Mouse (Mus musculus): ENCODE data around the gene Tbc1d10b. TPM values are rescaled to one million over a fixed set of nuclear protein-coding genes. Genes with fewer than 3 reads are reported as not detected.

The Tbc1d10b gene
- polyA plus RNA-seq, 1 experiment = 62.8 TPM

DNA sequence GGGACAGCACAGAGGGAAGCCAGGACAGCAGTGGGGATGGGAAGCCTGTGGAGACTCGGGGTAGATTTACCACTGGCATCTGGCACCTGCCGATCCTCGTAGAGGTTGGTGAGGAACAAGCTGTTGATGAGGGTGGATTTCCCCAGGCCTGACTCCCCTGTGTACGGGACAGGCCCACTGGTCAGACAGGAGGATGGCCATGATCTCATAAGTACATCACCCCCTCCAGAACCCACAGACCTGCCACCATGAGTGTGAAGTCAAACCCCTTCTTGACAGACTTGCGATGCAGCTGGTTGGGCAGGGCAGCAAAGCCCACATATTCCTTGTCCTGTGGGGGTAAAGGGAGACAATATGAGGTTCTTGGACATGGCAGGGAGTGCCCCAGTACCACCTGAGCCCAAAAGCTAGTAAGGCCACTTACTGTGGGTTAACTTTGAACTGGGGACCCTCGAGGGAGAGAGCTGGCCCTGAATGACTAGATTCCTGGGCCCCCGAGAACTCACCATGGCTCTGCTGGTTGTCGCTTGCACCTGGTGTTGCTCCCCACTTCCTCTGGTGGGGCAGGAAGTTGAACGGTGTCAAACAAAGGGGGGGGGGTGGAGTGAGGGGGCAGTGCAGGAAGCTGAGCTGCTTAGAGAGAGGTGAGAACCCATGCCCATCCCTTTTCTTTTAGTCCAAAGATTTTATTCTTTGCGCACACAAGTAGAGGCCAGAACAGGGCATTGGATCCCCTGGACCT lies 9.8 kb upstream of the Tbc1d10b start:
- H3K36me3 ChIP-seq (ENCODE audit: control insufficient read depth, insufficient read depth) = no peaks in the 10 kb centered on the region
- no peak overlapping the region for H3K4me3 ChIP-seq
- TF ChIP-seq MYOG (IDR thresholded peaks at IDR 0.05; ENCODE audit: control insufficient read depth in 1 of 3, insufficient read depth in 1 of 3, insufficient read length in 2 of 3, low read depth in 2 of 3) (peak in 1 of 3 experiments; percentile 11), TCF3 (IDR thresholded peaks at IDR 0.05; ENCODE audit: insufficient read length, low read depth) (no peak), MYOD1 (IDR thresholded peaks at IDR 0.05; ENCODE audit: control insufficient read depth in 1 of 3, insufficient read length in 2 of 3, low read depth in 2 of 3) (peak in 2 of 3 experiments; percentile 10 to 30)
- no peaks in the 10 kb centered on the region for H3K79me2 ChIP-seq (ENCODE audit: control insufficient read depth, insufficient read depth)
- no peaks in the 10 kb centered on the region for H3K27me3 ChIP-seq (ENCODE audit: control insufficient read depth, insufficient read depth, insufficient read length)
- no peak overlapping the region for H3ac ChIP-seq (ENCODE audit: control insufficient read depth, insufficient read length)
- no peak overlapping the region for H3K4me2 ChIP-seq (ENCODE audit: low read depth)

DNA sequence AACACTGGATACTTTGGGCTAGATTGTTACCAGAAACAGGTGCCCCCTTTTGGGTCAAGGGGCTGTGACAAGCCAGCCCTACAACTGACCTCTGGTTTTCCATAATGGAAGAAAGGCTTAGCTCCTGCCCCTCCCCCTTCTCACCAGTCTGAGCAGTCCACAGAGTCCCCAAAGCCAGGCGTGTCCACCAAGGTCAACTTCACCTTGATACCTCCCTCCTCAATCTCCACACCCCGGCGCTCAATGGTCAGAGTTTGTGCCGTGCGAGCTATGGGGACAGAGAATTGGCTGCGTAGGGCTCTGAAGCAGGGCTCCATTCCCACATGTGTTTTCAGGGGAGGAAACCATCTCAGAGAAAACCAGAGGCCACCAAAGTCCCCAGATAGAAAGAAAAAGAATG lies 9.2 kb upstream of the Tbc1d10b start:
- Histone ChIP-seq H3K27me3 (ENCODE audit: control insufficient read depth, insufficient read depth, insufficient read length) (no peaks in the 10 kb centered on the region), H3K4me2 (ENCODE audit: low read depth) (no peak overlapping the region), H3ac (ENCODE audit: control insufficient read depth, insufficient read length) (no peak overlapping the region), H3K36me3 (ENCODE audit: control insufficient read depth, insufficient read depth) (no peaks in the 10 kb centered on the region), H3K79me2 (ENCODE audit: control insufficient read depth, insufficient read depth) (no peaks in the 10 kb centered on the region), H3K4me3 (no peak overlapping the region)
- no peak for TF ChIP-seq MAX (IDR thresholded peaks at IDR 0.05; ENCODE audit: low read depth)

DNA sequence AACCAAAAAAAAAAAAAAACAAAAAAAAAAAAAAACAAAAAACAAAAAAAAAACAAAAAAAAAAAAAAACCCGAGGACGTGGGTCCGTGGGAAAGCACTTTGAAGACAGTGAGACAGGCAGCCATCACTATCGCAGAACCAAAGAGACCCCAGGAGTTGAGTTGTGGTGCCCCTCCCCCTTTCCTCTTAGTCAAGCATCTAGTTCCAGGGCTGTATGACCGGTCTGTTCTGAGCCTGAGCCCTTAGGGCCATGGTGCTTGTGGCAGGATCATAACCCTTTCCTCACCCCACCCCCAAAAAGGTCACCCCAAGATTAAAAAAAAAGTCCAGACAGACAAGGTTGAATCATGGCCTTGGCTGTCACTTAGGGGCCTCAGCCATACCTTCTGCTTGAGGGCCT lies 8.0 kb upstream of the Tbc1d10b start:
- TF ChIP-seq POLR2AphosphoS2 (IDR thresholded peaks at IDR 0.05; ENCODE audit: insufficient read length, low read depth) = peak; percentile 15
- TF ChIP-seq POLR2A (IDR thresholded peaks at IDR 0.05; ENCODE audit: insufficient read length, low read depth) = no peak
- no peak for TF ChIP-seq TCF12 (IDR thresholded peaks at IDR 0.05; ENCODE audit: insufficient read depth, poor library complexity, severe bottlenecking)
- no peak for TF ChIP-seq SRF (IDR thresholded peaks at IDR 0.05; ENCODE audit: control insufficient read depth, insufficient read length, low read depth)
- no peak for TF ChIP-seq USF1 (IDR thresholded peaks at IDR 0.05; ENCODE audit: low read depth)
- TF ChIP-seq MYOD1 (IDR thresholded peaks at IDR 0.05; ENCODE audit: control insufficient read depth in 1 of 3, insufficient read length in 2 of 3, low read depth in 2 of 3) = no peak
- Histone ChIP-seq H3K4me3 (no peak overlapping the region), H3K4me2 (ENCODE audit: low read depth) (no peak overlapping the region)

DNA sequence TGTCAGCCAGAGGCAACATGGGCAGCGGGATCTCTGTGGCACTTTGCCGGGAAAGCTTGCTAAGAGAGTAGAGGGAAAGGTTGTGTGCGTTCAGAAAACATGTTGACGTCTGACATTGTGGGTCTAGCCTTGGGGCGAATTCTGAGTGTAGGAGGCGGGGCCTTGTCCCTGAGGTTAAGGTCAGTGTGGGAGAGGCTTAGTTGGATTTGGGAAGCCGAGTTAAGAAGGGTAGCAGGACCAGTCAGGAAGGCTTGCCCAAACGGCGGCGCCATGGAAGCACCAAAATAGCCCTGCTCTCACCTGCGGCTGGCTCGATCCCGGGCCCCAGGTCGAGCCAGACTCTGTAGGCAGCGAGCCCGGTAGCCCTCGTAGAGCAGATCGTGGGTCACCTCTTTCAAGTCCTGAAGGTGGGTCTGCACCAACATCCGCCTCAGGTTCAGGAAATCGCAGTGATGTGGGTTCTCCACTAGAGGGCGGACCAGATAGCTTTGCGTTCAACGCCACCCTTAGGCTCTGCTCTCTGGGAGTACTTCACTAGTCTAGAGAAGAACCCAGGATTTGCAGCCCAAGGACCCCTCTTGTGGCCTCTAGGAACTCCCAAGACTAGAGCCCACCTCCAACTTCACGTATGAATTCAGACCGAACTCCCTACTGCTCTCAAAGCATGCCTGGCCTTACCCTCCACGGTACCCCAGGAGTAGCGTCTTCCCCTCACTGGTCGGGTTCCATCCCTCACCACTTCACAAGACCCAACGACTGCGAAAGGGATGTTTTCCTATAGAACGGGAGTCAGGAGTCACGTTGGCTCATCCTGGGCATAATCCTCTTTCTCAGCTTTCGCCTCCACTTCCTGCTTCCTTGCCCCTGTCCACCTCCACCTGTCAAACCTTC lies 7.0 kb upstream of the Tbc1d10b start:
- no peaks in the 10 kb centered on the region for H3K36me3 ChIP-seq (ENCODE audit: control insufficient read depth, insufficient read depth)
- TF ChIP-seq TCF3 (IDR thresholded peaks at IDR 0.05; ENCODE audit: insufficient read length, low read depth) (no peak), POLR2AphosphoS2 (IDR thresholded peaks at IDR 0.05; ENCODE audit: insufficient read length, low read depth) (peak; percentile 95), POLR2A (IDR thresholded peaks at IDR 0.05; ENCODE audit: insufficient read length, low read depth) (peak; percentile 63)
- H3K4me2 ChIP-seq (ENCODE audit: low read depth) = peak overlapping the region; percentile 33
- H3ac ChIP-seq (ENCODE audit: control insufficient read depth, insufficient read length) = no peak overlapping the region
- H3K4me3 ChIP-seq = peak overlapping the region; percentile 60
- H3K79me2 ChIP-seq (ENCODE audit: control insufficient read depth, insufficient read depth) = peaks cover 8% of the 10 kb centered on the region
- H3K27me3 ChIP-seq (ENCODE audit: control insufficient read depth, insufficient read depth, insufficient read length) = no peaks in the 10 kb centered on the region

More for the DNA sequence above, 8.0 kb upstream of the Tbc1d10b start:
- H3K36me3 ChIP-seq (ENCODE audit: control insufficient read depth, insufficient read depth) = no peaks in the 10 kb centered on the region
- no peaks in the 10 kb centered on the region for H3K27me3 ChIP-seq (ENCODE audit: control insufficient read depth, insufficient read depth, insufficient read length)
- H3K79me2 ChIP-seq (ENCODE audit: control insufficient read depth, insufficient read depth) = peaks cover 8% of the 10 kb centered on the region
- H3ac ChIP-seq (ENCODE audit: control insufficient read depth, insufficient read length) = no peak overlapping the region

DNA sequence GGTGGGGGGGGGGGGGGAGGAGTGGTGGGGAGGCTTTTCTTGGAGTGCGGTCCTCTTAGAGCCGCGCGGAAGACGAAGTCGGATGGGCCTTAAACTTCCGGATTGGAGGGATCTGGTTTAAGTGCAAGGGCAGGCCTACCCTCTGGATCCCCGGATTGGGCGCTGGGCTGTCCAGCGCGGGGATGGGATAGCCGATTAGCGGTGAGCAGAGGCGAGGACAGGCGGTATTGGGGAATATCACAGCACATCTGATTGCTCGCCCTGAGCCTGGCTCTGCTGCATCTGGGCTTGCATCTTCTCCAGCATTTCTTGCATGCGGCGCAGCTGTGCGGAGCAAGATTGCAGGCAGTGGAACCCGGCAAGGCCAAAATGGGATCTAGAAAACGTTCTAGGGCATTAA lies 6.3 kb upstream of the Tbc1d10b start:
- Histone ChIP-seq H3ac (ENCODE audit: control insufficient read depth, insufficient read length) (no peak overlapping the region), H3K36me3 (ENCODE audit: control insufficient read depth, insufficient read depth) (no peaks in the 10 kb centered on the region), H3K4me2 (ENCODE audit: low read depth) (peak overlapping the region; percentile 33), H3K27me3 (ENCODE audit: control insufficient read depth, insufficient read depth, insufficient read length) (no peaks in the 10 kb centered on the region), H3K4me3 (peak overlapping the region; percentile 60), H3K79me2 (ENCODE audit: control insufficient read depth, insufficient read depth) (peaks cover 8% of the 10 kb centered on the region)
- peak; percentile 27 for TF ChIP-seq POLR2A (IDR thresholded peaks at IDR 0.05; ENCODE audit: insufficient read length, low read depth)
- no peak for TF ChIP-seq TCF12 (IDR thresholded peaks at IDR 0.05; ENCODE audit: insufficient read depth, poor library complexity, severe bottlenecking)
- TF ChIP-seq REST (IDR thresholded peaks at IDR 0.05; ENCODE audit: insufficient read depth, insufficient read length) = no peak
- TF ChIP-seq E2F4 (IDR thresholded peaks at IDR 0.05; ENCODE audit: insufficient read depth) = no peak
- TF ChIP-seq USF1 (IDR thresholded peaks at IDR 0.05; ENCODE audit: low read depth) = no peak
- peak; percentile 50 for TF ChIP-seq POLR2AphosphoS2 (IDR thresholded peaks at IDR 0.05; ENCODE audit: insufficient read length, low read depth)
- no peak for TF ChIP-seq SRF (IDR thresholded peaks at IDR 0.05; ENCODE audit: control insufficient read depth, insufficient read length, low read depth)
- no peak for TF ChIP-seq TCF3 (IDR thresholded peaks at IDR 0.05; ENCODE audit: insufficient read length, low read depth)
- no peak for TF ChIP-seq CEBPB (IDR thresholded peaks at IDR 0.05; ENCODE audit: insufficient read depth, poor library complexity, severe bottlenecking)
- no peak for TF ChIP-seq MYOD1 (IDR thresholded peaks at IDR 0.05; ENCODE audit: control insufficient read depth in 1 of 3, insufficient read length in 2 of 3, low read depth in 2 of 3)
- no peak for TF ChIP-seq MAX (IDR thresholded peaks at IDR 0.05; ENCODE audit: low read depth)
- TF ChIP-seq MYOG (IDR thresholded peaks at IDR 0.05; ENCODE audit: control insufficient read depth in 1 of 3, insufficient read depth in 1 of 3, insufficient read length in 2 of 3, low read depth in 2 of 3) = no peak

Measured in myocyte (in vitro differentiated cells).